Mouse (Mus musculus) embryonic facial prominence, embryonic 13.5 days (tissue): ENCODE results near the gene Apbb1. TPM values are rescaled to one million over a fixed set of nuclear protein-coding genes. Genes with fewer than 3 reads are reported as not detected.

Experiments used
- ATAC-seq: fragments of 200-750 bp; cut with Nextera tagmentation; 2 replicates; pipeline ENCODE4 v1.8.0; 2017; ENCODE audit warnings: low read depth; ENCODE audit not compliant: insufficient number of reproducible peaks, insufficient read depth, low FRiP score, low TSS enrichment
- H3K27ac ChIP-seq: fragments of 300-500 bp; sonication (generic); 2 replicates; pipeline ENCODE4 v1.5.1; 2015; ENCODE audit warnings: moderate library complexity, mild to moderate bottlenecking, inconsistent platforms
- H3K27me3 ChIP-seq: fragments of 300-500 bp; sonication (generic); 2 replicates; pipeline ENCODE4 v1.6.1; 2015; ENCODE audit warnings: mild to moderate bottlenecking, inconsistent platforms
- H3K36me3 ChIP-seq: fragments of 300-500 bp; sonication (generic); 2 replicates; pipeline ENCODE4 v1.6.1; 2015; ENCODE audit warnings: mild to moderate bottlenecking, inconsistent platforms
- H3K4me1 ChIP-seq: fragments of 300-500 bp; sonication (generic); 2 replicates; pipeline ENCODE4 v1.6.1; 2015; ENCODE audit warnings: inconsistent platforms
- H3K4me2 ChIP-seq: fragments of 300-500 bp; sonication (generic); 2 replicates; pipeline ENCODE4 v1.6.1; 2015; ENCODE audit warnings: moderate library complexity, mild to moderate bottlenecking, inconsistent platforms
- H3K4me3 ChIP-seq: fragments of 300-500 bp; sonication (generic); 2 replicates; pipeline ENCODE4 v1.5.1; 2015; ENCODE audit warnings: mild to moderate bottlenecking, inconsistent platforms
- H3K9ac ChIP-seq: fragments of 300-500 bp; sonication (generic); 2 replicates; pipeline ENCODE4 v1.6.1; 2015; ENCODE audit warnings: mild to moderate bottlenecking, inconsistent platforms
- H3K9me3 ChIP-seq: fragments of 300-500 bp; sonication (generic); 2 replicates; pipeline ENCODE4 v1.6.1; 2016; ENCODE audit warnings: inconsistent platforms
- WGBS: fragments of 180-500 bp; shearing (Covaris S2); methylation state at CpG from one replicate; pipeline ENCODE4 v1.1.7; 2015; ENCODE audit warnings: mixed read lengths; 5-methylcytosine and 5-hydroxymethylcytosine counted together
- polyA plus RNA-seq: library from polyadenylated mRNA; unstranded; fragments of >200 nt; fragmentation: Nextera tagmentation; extraction: Ambion mirVana; gene quantifications from 2 replicates; pipeline ENCODE4 v1.2.1, GENCODE M21; 2015

Apbb1 gene
- polyA plus RNA-seq, 1 experiment from 2014 or later = 59.9 TPM

GRCm38 (mm10) chr7:105519336-105519735 is 62.1 kb downstream of the Apbb1 start:
- H3K36me3 ChIP-seq = no peaks in the 10 kb centered on the region
- ATAC-seq = no peak
- H3K27me3 ChIP-seq = no peaks in the 10 kb centered on the region
- 0 out of 2 replicates have a peak, but pooled peaks cover 8% of the 10 kb centered on the region for H3K4me1 ChIP-seq
- H3K9me3 ChIP-seq = no peaks in the 10 kb centered on the region
- 69% methylated on average over 11 of the region's 11 CpGs for WGBS
- H3K4me2 ChIP-seq = no peak overlapping the region
- H3K9ac ChIP-seq = no peak overlapping the region
- H3K27ac ChIP-seq = no peak overlapping the region
- no peak overlapping the region for H3K4me3 ChIP-seq

DNA sequence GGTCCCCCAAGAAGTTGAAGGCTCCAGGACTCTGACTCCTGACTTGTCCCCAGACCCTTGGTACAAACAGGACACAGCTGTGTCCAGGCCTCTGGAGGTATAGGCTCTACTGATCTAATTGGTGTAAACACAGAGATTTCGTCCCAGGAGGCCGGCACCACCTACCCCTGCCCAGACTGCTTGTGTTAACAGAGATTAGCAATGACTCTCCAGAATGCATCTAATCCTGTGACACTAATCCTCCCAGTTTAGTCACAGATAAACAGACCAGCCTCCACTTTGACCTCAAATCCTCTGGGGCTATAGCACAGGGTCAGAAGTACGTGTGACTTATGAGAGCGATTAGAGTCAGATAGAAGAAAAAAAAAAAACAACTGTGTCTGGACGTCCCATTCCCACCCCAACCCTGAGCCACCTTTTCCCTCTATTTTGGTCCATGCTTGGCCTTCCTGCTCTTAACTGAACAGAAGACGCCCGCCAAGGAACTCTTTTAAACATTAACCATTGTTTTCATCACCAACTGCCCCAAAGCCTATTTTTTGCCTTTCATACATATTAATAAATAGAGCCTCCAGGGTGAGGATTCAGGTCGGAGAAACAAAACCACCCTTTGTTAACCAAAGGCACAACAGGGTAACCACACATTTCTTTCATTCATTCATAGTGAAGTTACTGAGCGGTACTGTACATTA is 64.6 kb downstream of the Apbb1 start:
- 35% methylated on average over 9 of the region's 9 CpGs for WGBS
- no peak for ATAC-seq
- H3K4me1 ChIP-seq = 0 out of 2 replicates have a peak, but pooled peaks cover 9% of the 10 kb centered on the region
- no peak overlapping the region for H3K4me3 ChIP-seq
- H3K27me3 ChIP-seq = no peaks in the 10 kb centered on the region
- no peak overlapping the region for H3K9ac ChIP-seq
- no peak overlapping the region for H3K4me2 ChIP-seq
- no peaks in the 10 kb centered on the region for H3K9me3 ChIP-seq
- no peaks in the 10 kb centered on the region for H3K36me3 ChIP-seq
- H3K27ac ChIP-seq = no peak overlapping the region

GRCm38 (mm10) chr7:105515178-105515577 is 66.3 kb downstream of the Apbb1 start:
- ATAC-seq = 0 out of 2 replicates have a peak, but pooled peaks have one; percentile 34
- H3K27ac ChIP-seq = no peak overlapping the region
- H3K9ac ChIP-seq = no peak overlapping the region
- no peak overlapping the region for H3K4me3 ChIP-seq
- no peaks in the 10 kb centered on the region for H3K9me3 ChIP-seq
- H3K4me2 ChIP-seq = no peak overlapping the region
- H3K4me1 ChIP-seq = 0 out of 2 replicates have a peak, but pooled peaks cover 9% of the 10 kb centered on the region
- 12% methylated on average over 5 of the region's 5 CpGs for WGBS
- no peaks in the 10 kb centered on the region for H3K36me3 ChIP-seq
- H3K27me3 ChIP-seq = no peaks in the 10 kb centered on the region

DNA sequence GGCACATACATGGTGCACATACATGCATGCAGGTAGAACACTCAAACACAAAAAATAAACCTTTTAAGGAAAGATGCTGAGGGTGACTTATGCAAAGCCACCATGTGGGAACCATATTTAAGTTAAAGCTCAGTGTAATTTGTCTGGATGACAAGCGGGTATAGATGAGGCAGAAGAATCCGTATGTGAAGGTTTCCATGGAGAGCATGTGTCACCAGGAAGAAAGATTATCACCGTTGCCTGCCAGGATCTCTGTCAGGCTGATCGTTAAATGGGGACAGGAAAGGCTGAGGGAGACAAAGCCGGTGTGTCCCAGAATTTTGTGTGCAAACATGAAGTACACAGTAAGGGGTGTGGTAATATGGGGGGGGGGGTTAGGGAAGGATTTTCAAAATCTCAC is 66.9 kb downstream of the Apbb1 start:
- 63% methylated on average over 5 of the region's 5 CpGs for WGBS
- Histone ChIP-seq H3K27me3 (no peaks in the 10 kb centered on the region), H3K9me3 (no peaks in the 10 kb centered on the region), H3K4me1 (0 out of 2 replicates have a peak, but pooled peaks cover 9% of the 10 kb centered on the region), H3K9ac (no peak overlapping the region), H3K4me2 (no peak overlapping the region), H3K36me3 (no peaks in the 10 kb centered on the region), H3K4me3 (no peak overlapping the region), H3K27ac (no peak overlapping the region)
- no peak for ATAC-seq

GRCm38 (mm10) chr7:105513845-105514291 is 67.6 kb downstream of the Apbb1 start:
- no peak for ATAC-seq
- Histone ChIP-seq H3K27me3 (no peaks in the 10 kb centered on the region), H3K4me3 (no peak overlapping the region), H3K4me2 (no peak overlapping the region), H3K36me3 (no peaks in the 10 kb centered on the region), H3K9ac (no peak overlapping the region), H3K9me3 (no peaks in the 10 kb centered on the region), H3K4me1 (0 out of 2 replicates have a peak, but pooled peaks cover 9% of the 10 kb centered on the region), H3K27ac (no peak overlapping the region)
- WGBS = 43% methylated on average over 5 of the region's 5 CpGs

- Histone ChIP-seq H3K36me3 (no peaks in the 10 kb centered on the region), H3K4me2 (no peak overlapping the region), H3K27me3 (no peaks in the 10 kb centered on the region), H3K4me3 (no peak overlapping the region), H3K9ac (no peak overlapping the region), H3K9me3 (no peaks in the 10 kb centered on the region), H3K4me1 (0 out of 2 replicates have a peak, but pooled peaks cover 9% of the 10 kb centered on the region), H3K27ac (no peak overlapping the region)
- WGBS = 80% methylated on average over 5 of the region's 5 CpGs
- ATAC-seq = no peak
These were observed 71.3 kb downstream of the Apbb1 start for GRCm38 (mm10) chr7:105510143-105510542.

Other genes starting within 250 kb of the Apbb1 start
- gene Olfr690, start 247.5 kb downstream of the Apbb1 start, polyA plus RNA-seq = not detected in 2 replicates
- gene Olfr691, start 239.4 kb downstream of the Apbb1 start, polyA plus RNA-seq = 0.35 and 0.51 TPM in 2 replicates
- not detected in 2 replicates for gene Olfr692, start 213.4 kb downstream of the Apbb1 start, polyA plus RNA-seq
- not detected in 2 replicates for gene Gm5901, start 206.6 kb downstream of the Apbb1 start, polyA plus RNA-seq
- gene Fam160a2, start 181.6 kb downstream of the Apbb1 start, polyA plus RNA-seq = 41.8 and 48.3 TPM in 2 replicates
- 0.10 TPM in 1 of 2 replicates, not detected in the other for gene Cnga4, start 177.1 kb downstream of the Apbb1 start, polyA plus RNA-seq
- gene Cckbr, start 155.9 kb downstream of the Apbb1 start, polyA plus RNA-seq = 0.48 and 0.52 TPM in 2 replicates
- 72.5 and 73.3 TPM in 2 replicates for gene Cavin3, start 99.4 kb downstream of the Apbb1 start, polyA plus RNA-seq
- gene Smpd1, start 27.3 kb downstream of the Apbb1 start, polyA plus RNA-seq = 36.7 and 37.1 TPM in 2 replicates
- gene Hpx, start 18.5 kb upstream of the Apbb1 start, polyA plus RNA-seq = 0.37 and 3.7 TPM in 2 replicates
- 41.3 and 49.1 TPM in 2 replicates for gene Trim3, start 51.9 kb upstream of the Apbb1 start, polyA plus RNA-seq
- gene Timm10b, start 58.4 kb upstream of the Apbb1 start, polyA plus RNA-seq = 161 and 178 TPM in 2 replicates
- 81.4 and 85.5 TPM in 2 replicates for gene Arfip2, start 58.8 kb upstream of the Apbb1 start, polyA plus RNA-seq
- 32.4 and 35.2 TPM in 2 replicates for gene Gm45799, start 58.9 kb upstream of the Apbb1 start, polyA plus RNA-seq
- 1.1 and 1.6 TPM in 2 replicates for gene Dnhd1, start 69.2 kb upstream of the Apbb1 start, polyA plus RNA-seq
- 253 and 273 TPM in 2 replicates for gene Ilk, start 154.9 kb upstream of the Apbb1 start, polyA plus RNA-seq
- gene Rrp8, start 155.7 kb upstream of the Apbb1 start, polyA plus RNA-seq = 43.4 and 48.9 TPM in 2 replicates
- gene Taf10, start 162.7 kb upstream of the Apbb1 start, polyA plus RNA-seq = 126 and 137 TPM in 2 replicates
- gene Tpp1, start 170.6 kb upstream of the Apbb1 start, polyA plus RNA-seq = 44.0 and 45.8 TPM in 2 replicates
- 21.0 and 21.5 TPM in 2 replicates for gene Dchs1, start 206.0 kb upstream of the Apbb1 start, polyA plus RNA-seq
- 321 and 381 TPM in 2 replicates for gene Mrpl17, start 229.4 kb upstream of the Apbb1 start, polyA plus RNA-seq